Mouse (Mus musculus) common myeloid progenitor, adult 5-6 weeks (primary cell): ENCODE results near the gene Osbp2. TPM values are rescaled to one million over a fixed set of nuclear protein-coding genes. Genes with fewer than 3 reads are reported as not detected.

ENCODE experiments used
- ATAC-seq: replicated peaks from 2 replicates; pipeline ENCODE4 v1.8.0; 2016; ENCODE audit warnings: low read depth, mild to moderate bottlenecking, moderate TSS enrichment, inconsistent platforms; ENCODE audit not compliant: poor library complexity, severe bottlenecking
- total RNA-seq: library from RNA; stranded (forward); fragments of 200-1000, 187-1606 nt; gene quantifications from 2 replicates; pipeline ENCODE4 v1.2.3, GENCODE M21; 2017

Gene Osbp2
- total RNA-seq, 1 experiment from 2014 or later = not detected

- ATAC-seq = no peak
Observed at GRCm38 (mm10) chr11:3767830-3768229, 95.9 kb downstream of the Osbp2 start.

DNA sequence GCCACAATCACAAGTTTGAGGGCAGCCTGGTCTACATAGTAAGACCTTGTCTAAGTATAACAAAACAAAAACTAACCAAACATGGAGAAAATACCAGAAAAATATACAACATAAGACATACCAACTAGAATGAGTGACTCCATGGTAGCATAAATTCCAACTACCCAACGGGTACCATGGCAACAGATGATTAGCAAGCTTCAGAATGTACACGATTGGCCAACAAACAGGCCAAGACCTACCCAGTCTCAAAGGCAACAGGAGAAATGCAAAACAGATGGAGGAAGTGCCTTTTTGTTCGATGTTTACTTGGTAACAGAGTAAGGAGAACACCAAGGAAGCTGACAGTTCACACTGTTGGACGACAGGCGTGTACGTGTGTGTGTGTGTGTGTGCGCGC, 96.7 kb downstream of the Osbp2 start:
- no peak for ATAC-seq

DNA sequence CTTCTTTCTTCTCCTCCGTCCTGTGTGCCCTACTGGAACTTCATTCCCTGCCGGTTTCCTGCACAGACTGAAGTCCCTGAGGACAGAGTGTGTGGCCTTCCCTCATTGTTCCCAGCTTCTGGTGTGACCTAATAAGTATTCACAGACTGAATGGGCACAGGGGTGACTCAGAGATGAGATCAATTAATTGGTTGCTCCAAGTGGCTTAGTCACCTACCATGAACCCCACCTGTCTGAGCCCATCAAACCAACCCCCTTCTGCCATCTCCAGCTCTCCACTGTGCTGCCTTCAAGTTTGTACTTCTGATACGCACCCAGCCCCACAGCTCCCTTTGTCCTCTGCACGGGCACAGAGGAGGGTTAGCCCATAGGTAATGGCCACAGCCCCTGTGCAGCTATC, 99.4 kb downstream of the Osbp2 start:
- no peak for ATAC-seq

- 0 out of 2 replicates have a peak, but pooled peaks have one; percentile 32 for ATAC-seq
Observed at GRCm38 (mm10) chr11:3761775-3762501, 101.8 kb downstream of the Osbp2 start.

DNA sequence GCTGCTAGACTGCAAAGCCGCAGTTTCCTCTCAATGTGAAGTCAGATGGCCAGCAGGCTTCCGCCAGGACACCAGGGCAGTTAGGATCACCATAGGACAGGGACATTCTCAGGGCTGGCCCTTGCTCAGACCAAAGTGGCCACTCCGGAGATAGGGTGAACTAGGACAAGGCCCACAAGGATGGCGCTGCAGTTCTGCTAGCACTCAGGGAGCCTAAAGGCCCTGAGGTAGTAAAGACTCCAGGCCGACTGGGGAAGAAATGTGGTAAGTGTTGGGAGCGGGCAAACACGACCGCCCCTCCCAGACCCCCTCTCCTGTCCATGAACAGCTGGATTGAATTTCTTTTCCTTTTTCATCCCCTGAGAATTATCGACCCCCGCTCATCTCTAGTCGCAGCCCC, 102.4 kb downstream of the Osbp2 start:
- 0 out of 2 replicates have a peak, but pooled peaks have one; percentile 8 for ATAC-seq

GRCm38 (mm10) chr11:3759433-3759832, 104.3 kb downstream of the Osbp2 start:
- ATAC-seq = no peak

GRCm38 (mm10) chr11:3755341-3755740, 108.4 kb downstream of the Osbp2 start:
- ATAC-seq = no peak

GRCm38 (mm10) chr11:3754685-3755084, 109.0 kb downstream of the Osbp2 start:
- no peak for ATAC-seq

- ATAC-seq = no peak
Observed at GRCm38 (mm10) chr11:3753897-3754296, 109.8 kb downstream of the Osbp2 start.

- ATAC-seq = no peak
Observed at GRCm38 (mm10) chr11:3752766-3753165, 110.9 kb downstream of the Osbp2 start.

GRCm38 (mm10) chr11:3749831-3750230, 113.9 kb downstream of the Osbp2 start:
- ATAC-seq = peak; percentile 42; the same call in 1 of the 2 replicates

- no peak for ATAC-seq
Observed at GRCm38 (mm10) chr11:3742449-3742848, 121.3 kb downstream of the Osbp2 start.

- ATAC-seq = no peak
Observed at GRCm38 (mm10) chr11:3741183-3741582, 122.5 kb downstream of the Osbp2 start.

DNA sequence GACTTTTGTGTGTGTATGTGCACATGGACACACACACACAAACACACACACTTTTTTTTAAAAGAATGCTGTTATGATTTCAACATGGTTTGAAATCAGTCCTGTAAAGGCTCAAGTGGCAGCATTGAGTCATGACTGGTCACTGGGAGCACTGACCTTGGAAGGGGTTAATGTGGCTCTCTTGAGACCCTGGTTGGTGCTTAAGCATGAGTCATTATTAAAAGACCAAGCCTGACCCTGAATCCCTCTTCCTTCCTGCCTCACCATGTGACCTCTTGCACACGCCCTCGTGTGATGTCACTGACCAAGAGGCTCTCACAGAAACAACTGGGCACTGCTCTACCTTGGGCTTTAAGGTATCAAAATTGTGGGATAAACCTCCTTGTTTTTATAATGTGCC, 124.9 kb downstream of the Osbp2 start:
- ATAC-seq = no peak

DNA sequence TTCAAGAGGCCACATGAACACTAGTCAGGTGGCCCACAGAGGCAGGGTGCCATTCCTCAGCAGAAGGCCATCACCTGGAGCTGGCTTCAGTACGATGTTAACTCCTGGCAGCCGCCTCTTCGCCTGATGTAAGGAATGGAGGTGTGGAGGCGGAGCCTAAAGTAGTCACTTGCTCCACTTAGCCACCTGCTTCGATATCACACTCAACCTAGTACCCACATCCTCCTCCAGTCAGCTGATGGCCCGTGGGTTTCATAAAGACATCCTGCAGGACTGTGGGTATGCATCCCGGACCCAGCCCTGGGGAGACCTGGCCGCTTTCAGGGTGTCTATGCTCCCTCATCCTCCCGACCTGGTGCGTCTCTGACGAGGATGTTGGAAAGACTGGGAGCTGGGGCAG, 128.0 kb downstream of the Osbp2 start:
- no peak for ATAC-seq

DNA sequence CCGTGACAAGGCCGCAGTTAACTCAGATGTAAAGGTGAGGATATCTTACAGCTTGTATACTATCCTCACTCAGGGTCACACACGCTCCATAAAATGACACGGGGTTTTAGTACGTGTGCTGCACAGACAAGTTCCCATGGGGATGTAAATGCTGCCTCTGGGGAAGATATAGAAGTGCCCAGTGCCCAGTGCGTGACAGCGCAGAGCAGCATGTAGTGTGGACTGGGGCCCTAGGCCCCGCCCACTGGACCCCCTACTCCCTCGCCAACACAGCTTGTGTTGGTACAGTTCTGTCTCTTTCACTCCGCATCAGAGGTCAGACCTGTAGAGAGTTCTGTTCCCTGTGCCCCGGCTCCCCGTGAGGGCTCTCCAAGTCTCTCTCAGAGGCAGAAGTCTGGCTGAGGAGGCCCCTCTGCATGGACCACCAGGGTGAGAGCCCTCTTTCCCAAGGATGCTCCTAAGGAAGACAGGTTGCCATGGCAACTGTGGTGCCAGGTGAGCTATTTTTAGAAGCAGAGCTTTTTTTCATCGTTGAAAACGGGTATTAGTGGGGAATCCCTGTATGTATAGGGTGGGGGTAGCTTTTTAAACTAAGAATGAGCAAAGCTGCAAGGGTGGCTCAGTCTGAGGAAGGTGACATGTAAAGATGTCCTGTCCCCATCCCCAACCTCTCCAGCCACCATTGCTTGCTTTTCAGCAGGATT, 129.6 kb downstream of the Osbp2 start:
- no peak for ATAC-seq

- no peak for ATAC-seq
Observed at GRCm38 (mm10) chr11:3731469-3731868, 132.2 kb downstream of the Osbp2 start.

DNA sequence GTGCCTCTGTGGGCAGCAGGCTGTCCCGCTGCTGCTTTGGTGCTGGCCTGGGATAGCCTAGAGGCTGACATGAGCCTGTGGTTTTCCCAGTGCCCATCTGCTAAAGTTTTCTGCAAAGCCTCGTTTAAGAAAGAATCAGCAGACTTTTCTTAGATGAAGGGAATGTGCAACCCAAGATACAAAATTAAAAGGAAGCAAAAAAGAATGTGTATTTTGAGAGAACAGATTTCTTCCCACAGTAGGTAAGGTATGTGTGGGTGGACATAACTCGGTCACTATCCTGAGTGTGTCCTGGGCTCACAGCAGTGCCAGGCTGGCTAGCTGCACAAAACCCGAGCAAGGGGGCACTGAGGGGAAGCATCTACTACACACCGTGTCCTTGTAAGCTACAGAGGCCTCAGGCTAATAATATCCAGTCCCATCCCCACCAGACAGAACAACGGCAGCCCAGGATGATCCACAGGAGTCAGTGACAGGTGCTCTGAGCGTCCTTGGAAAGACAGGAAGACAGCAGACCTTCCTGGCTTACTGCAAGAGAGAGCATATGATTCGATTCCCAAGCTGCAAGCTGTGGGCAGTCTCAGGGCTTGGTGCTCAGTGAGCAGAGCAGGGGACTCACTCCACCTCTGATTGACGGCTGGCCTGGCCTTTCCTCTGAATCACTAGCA, 136.1 kb downstream of the Osbp2 start:
- no peak for ATAC-seq

GRCm38 (mm10) chr11:3725331-3726054, 138.2 kb downstream of the Osbp2 start:
- no peak for ATAC-seq

GRCm38 (mm10) chr11:3724726-3725125, 139.0 kb downstream of the Osbp2 start:
- no peak for ATAC-seq
